Mouse (Mus musculus): ENCODE measurements around the gene Ap1s3. TPM values are rescaled to one million over a fixed set of nuclear protein-coding genes. Genes with fewer than 3 reads are reported as not detected.
"Not testable (repeated sequence)": the region's sequence is repeated elsewhere in the genome, so short reads cannot be mapped to it uniquely, and the experiment has no call there.

Ap1s3 gene
- polyA plus RNA-seq, 1 experiment from 2014 or later: 0.47 TPM

GRCm38 (mm10) chr1:79616492-79616891, 55.3 kb downstream of the Ap1s3 start:
- Histone ChIP-seq H3K36me3 (replicated peaks) (peaks cover 9% of the 10 kb centered on the region), H3K27me3 (ENCODE audit: poor library complexity, severe bottlenecking) (no peaks in the 10 kb centered on the region), H3K4me3 (no peak overlapping the region), H3K4me1 (no peaks in the 10 kb centered on the region), H3K9me3 (peaks cover 11% of the 10 kb centered on the region), H3K27ac (no peak overlapping the region)
- no peak for DNase-seq (ENCODE audit: extremely low spot score, low spot score)
- WGBS: 90% methylated on average over 2 of the region's 2 CpGs

- no peaks in the 10 kb centered on the region for H3K4me1 ChIP-seq
- no peak overlapping the region for H3K27ac ChIP-seq
- H3K36me3 ChIP-seq (replicated peaks): peaks cover 9% of the 10 kb centered on the region
- no peak for DNase-seq (ENCODE audit: extremely low spot score, low spot score)
- H3K27me3 ChIP-seq (ENCODE audit: poor library complexity, severe bottlenecking): no peaks in the 10 kb centered on the region
- H3K9me3 ChIP-seq: peaks cover 11% of the 10 kb centered on the region
- no peak overlapping the region for H3K4me3 ChIP-seq
- 98% methylated on average over 6 of the region's 6 CpGs for WGBS
Measured at GRCm38 (mm10) chr1:79614456-79614855, 57.3 kb downstream of the Ap1s3 start.

DNA sequence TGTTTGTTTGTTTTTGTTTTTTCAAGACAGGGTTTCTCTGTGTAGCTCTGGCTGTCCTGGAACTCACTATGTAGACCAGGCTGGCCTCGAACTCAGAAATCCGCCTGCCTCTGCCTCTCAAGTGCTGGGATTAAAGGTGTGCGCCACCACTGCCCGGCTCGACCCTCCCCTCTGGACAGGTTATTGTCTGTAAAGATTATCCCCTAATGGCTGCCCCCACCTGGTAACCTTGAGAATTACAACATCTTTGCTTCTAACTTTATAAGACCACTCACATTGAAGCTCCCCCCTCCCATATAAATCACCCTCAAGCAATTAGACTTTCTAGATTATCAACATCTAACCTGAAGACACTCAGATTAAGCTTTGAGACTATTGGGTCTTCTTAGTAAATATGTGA, 60.5 kb downstream of the Ap1s3 start:
- 95% methylated on average over 5 of the region's 5 CpGs for WGBS
- not testable (repeated sequence) for DNase-seq (ENCODE audit: extremely low spot score, low spot score)

GRCm38 (mm10) chr1:79608856-79609255, 62.9 kb downstream of the Ap1s3 start:
- not testable (repeated sequence) for H3K27me3 ChIP-seq (ENCODE audit: poor library complexity, severe bottlenecking); H3K36me3 ChIP-seq (replicated peaks); H3K4me3 ChIP-seq; H3K9me3 ChIP-seq; DNase-seq (ENCODE audit: extremely low spot score, low spot score); H3K4me1 ChIP-seq; H3K27ac ChIP-seq
- WGBS: 90% methylated on average over 5 of the region's 5 CpGs

More for the DNA sequence above, 60.5 kb downstream of the Ap1s3 start:
- not testable (repeated sequence) for H3K36me3 ChIP-seq (replicated peaks); H3K4me1 ChIP-seq; H3K27me3 ChIP-seq (ENCODE audit: poor library complexity, severe bottlenecking); H3K27ac ChIP-seq; H3K4me3 ChIP-seq
- peaks cover 11% of the 10 kb centered on the region for H3K9me3 ChIP-seq

DNA sequence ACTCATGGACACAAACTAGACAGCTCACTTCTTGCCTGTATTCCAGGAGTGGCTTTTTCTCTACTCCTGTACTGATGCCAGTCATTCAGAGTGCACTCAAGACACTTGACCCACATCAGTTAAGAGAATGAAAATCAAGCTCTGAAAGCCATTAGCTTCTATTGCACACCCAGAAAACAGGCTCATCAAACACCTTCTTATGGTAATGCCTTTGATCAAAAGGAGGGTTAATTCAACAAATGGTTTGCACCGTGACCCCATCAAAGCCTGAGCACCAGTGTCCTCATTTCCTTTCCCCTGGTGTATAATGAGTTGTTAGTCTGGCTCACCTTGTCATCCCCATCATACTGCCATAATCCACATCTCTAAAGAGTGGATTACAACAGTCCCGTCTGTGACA, 69.3 kb downstream of the Ap1s3 start:
- WGBS: 67% methylated on average over 2 of the region's 2 CpGs
- no peak for DNase-seq (ENCODE audit: extremely low spot score, low spot score)
- Histone ChIP-seq H3K27ac (no peak overlapping the region), H3K27me3 (ENCODE audit: poor library complexity, severe bottlenecking) (no peaks in the 10 kb centered on the region), H3K4me3 (no peak overlapping the region), H3K9me3 (no peaks in the 10 kb centered on the region; the same call in 1 of the 2 replicates), H3K36me3 (replicated peaks) (no peaks in the 10 kb centered on the region), H3K4me1 (peaks cover 10% of the 10 kb centered on the region)

GRCm38 (mm10) chr1:79598385-79599178, 73.2 kb downstream of the Ap1s3 start:
- 71% methylated on average over 5 of the region's 5 CpGs for WGBS
- H3K9me3 ChIP-seq: no peaks in the 10 kb centered on the region; the same call in 1 of the 2 replicates
- H3K36me3 ChIP-seq (replicated peaks): no peaks in the 10 kb centered on the region
- H3K27ac ChIP-seq: peak overlapping the region; percentile 53; the same call in 1 of the 2 replicates
- DNase-seq (ENCODE audit: extremely low spot score, low spot score): no peak
- no peak overlapping the region for H3K4me3 ChIP-seq
- peaks cover 10% of the 10 kb centered on the region for H3K4me1 ChIP-seq
- no peaks in the 10 kb centered on the region for H3K27me3 ChIP-seq (ENCODE audit: poor library complexity, severe bottlenecking)

GRCm38 (mm10) chr1:79592721-79593277, 79.0 kb downstream of the Ap1s3 start:
- WGBS: 90% methylated on average over 4 of the region's 4 CpGs
- no peaks in the 10 kb centered on the region for H3K36me3 ChIP-seq (replicated peaks)
- H3K27ac ChIP-seq: no peak overlapping the region
- H3K4me1 ChIP-seq: no peaks in the 10 kb centered on the region
- H3K4me3 ChIP-seq: no peak overlapping the region
- no peaks in the 10 kb centered on the region for H3K9me3 ChIP-seq
- no peak for DNase-seq (ENCODE audit: extremely low spot score, low spot score)
- H3K27me3 ChIP-seq (ENCODE audit: poor library complexity, severe bottlenecking): no peaks in the 10 kb centered on the region

GRCm38 (mm10) chr1:79591091-79591490, 80.7 kb downstream of the Ap1s3 start:
- 91% methylated on average over 1 of the region's 1 CpGs for WGBS
- Histone ChIP-seq H3K9me3 (no peaks in the 10 kb centered on the region), H3K4me1 (peaks cover 5% of the 10 kb centered on the region; the same call in 1 of the 2 replicates), H3K27ac (no peak overlapping the region), H3K27me3 (ENCODE audit: poor library complexity, severe bottlenecking) (no peaks in the 10 kb centered on the region), H3K36me3 (replicated peaks) (no peaks in the 10 kb centered on the region), H3K4me3 (no peak overlapping the region)
- no peak for DNase-seq (ENCODE audit: extremely low spot score, low spot score)

- no peaks in the 10 kb centered on the region for H3K27me3 ChIP-seq (ENCODE audit: poor library complexity, severe bottlenecking)
- H3K36me3 ChIP-seq (replicated peaks): no peaks in the 10 kb centered on the region
- 93% methylated on average over 4 of the region's 4 CpGs for WGBS
- no peak overlapping the region for H3K4me3 ChIP-seq
- peaks cover 8% of the 10 kb centered on the region; the same call in 1 of the 2 replicates for H3K4me1 ChIP-seq
- no peak overlapping the region for H3K27ac ChIP-seq
- no peaks in the 10 kb centered on the region for H3K9me3 ChIP-seq
- no peak for DNase-seq (ENCODE audit: extremely low spot score, low spot score)
Measured at GRCm38 (mm10) chr1:79589971-79590763, 81.6 kb downstream of the Ap1s3 start.

GRCm38 (mm10) chr1:79589424-79589823, 82.3 kb downstream of the Ap1s3 start:
- WGBS: 84% methylated on average over 6 of the region's 6 CpGs

GRCm38 (mm10) chr1:79581136-79581679, 90.6 kb downstream of the Ap1s3 start:
- H3K36me3 ChIP-seq (replicated peaks): no peaks in the 10 kb centered on the region
- H3K4me1 ChIP-seq: peaks cover 30% of the 10 kb centered on the region
- peak; percentile 68 for DNase-seq (ENCODE audit: extremely low spot score, low spot score)
- peak overlapping the region; percentile 48 for H3K4me3 ChIP-seq
- no peaks in the 10 kb centered on the region for H3K9me3 ChIP-seq
- peak overlapping the region; percentile 74 for H3K27ac ChIP-seq
- WGBS: 2% methylated on average over 15 of the region's 15 CpGs
- no peaks in the 10 kb centered on the region; the same call in 1 of the 2 replicates for H3K27me3 ChIP-seq (ENCODE audit: poor library complexity, severe bottlenecking)

More at GRCm38 (mm10) chr1:79589424-79589823, 82.3 kb downstream of the Ap1s3 start:
- no peak for DNase-seq (ENCODE audit: extremely low spot score, low spot score)
- Histone ChIP-seq H3K27me3 (ENCODE audit: poor library complexity, severe bottlenecking) (no peaks in the 10 kb centered on the region), H3K4me1 (peaks cover 8% of the 10 kb centered on the region; the same call in 1 of the 2 replicates), H3K36me3 (replicated peaks) (no peaks in the 10 kb centered on the region), H3K4me3 (no peak overlapping the region), H3K27ac (no peak overlapping the region), H3K9me3 (no peaks in the 10 kb centered on the region)

GRCm38 (mm10) chr1:79577357-79577756, 94.4 kb downstream of the Ap1s3 start:
- H3K9me3 ChIP-seq: no peaks in the 10 kb centered on the region
- H3K27me3 ChIP-seq (ENCODE audit: poor library complexity, severe bottlenecking): no peaks in the 10 kb centered on the region; the same call in 1 of the 2 replicates
- WGBS: 91% methylated on average over 3 of the region's 3 CpGs
- H3K4me1 ChIP-seq: peaks cover 21% of the 10 kb centered on the region
- H3K4me3 ChIP-seq: no peak overlapping the region
- DNase-seq (ENCODE audit: extremely low spot score, low spot score): no peak
- H3K27ac ChIP-seq: no peak overlapping the region
- H3K36me3 ChIP-seq (replicated peaks): no peaks in the 10 kb centered on the region

Measured in forebrain, embryonic 10.5 days (tissue).